Mouse (Mus musculus): Measurements from ENCODE around the gene Dtx2.

GRCm38 (mm10) chr5:135965501-135965930 is 29.1 kb upstream of the Dtx2 start:
- no peak for TF ChIP-seq POLR2A (IDR thresholded peaks at IDR 0.05; ENCODE audit: borderline replicate concordance, control insufficient read depth, low read depth, low read length)
- peak; percentile 26; the same call in 1 of the 2 replicates for TF ChIP-seq CTCF (IDR thresholded peaks at IDR 0.05; ENCODE audit: control insufficient read depth, insufficient read depth, low read length)
